Mouse (Mus musculus) thymus, adult 18-20 months (tissue): ENCODE data around the gene Sh3pxd2a.
A peak's percentile ranks its signal among the peaks of the same experiment; 100 is the strongest.

Experiments used
- DNase-seq, 2 experiments: peaks; one replicate each; pipeline ENCODE4 v3.0.0; 2022; ENCODE audit warnings: mixed read lengths in 2 of 2

Gene Sh3pxd2a

GRCm38 (mm10) chr19:47367271-47367879, 96.8 kb downstream of the Sh3pxd2a start:
- DNase-seq: no peak

GRCm38 (mm10) chr19:47366576-47366975, 97.6 kb downstream of the Sh3pxd2a start:
- DNase-seq: no peak

GRCm38 (mm10) chr19:47363086-47363668, 101.0 kb downstream of the Sh3pxd2a start:
- no peak for DNase-seq

DNA sequence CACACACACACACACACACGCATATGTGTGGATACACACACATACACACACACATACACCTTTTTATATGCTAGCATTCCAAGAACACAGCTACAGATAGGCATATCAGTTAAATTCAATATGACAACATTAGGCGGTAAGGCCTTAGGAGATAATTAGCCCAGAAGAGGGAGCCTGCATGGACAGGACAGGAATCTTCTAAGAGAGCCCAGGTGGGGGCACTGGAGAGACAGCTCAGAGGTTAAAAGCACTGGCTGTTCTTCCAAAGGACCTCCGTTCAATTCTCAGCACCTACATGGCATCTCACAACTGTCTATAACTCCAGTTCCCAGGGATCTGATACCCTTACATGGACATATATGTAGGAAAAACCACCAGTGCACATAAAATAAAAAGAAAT, 103.3 kb downstream of the Sh3pxd2a start:
- no peak for DNase-seq

- DNase-seq: no peak
These were observed 104.2 kb downstream of the Sh3pxd2a start for GRCm38 (mm10) chr19:47360017-47360416.

GRCm38 (mm10) chr19:47359166-47359931, 104.9 kb downstream of the Sh3pxd2a start:
- DNase-seq: peak in 1 of 2 experiments; percentile 23

DNA sequence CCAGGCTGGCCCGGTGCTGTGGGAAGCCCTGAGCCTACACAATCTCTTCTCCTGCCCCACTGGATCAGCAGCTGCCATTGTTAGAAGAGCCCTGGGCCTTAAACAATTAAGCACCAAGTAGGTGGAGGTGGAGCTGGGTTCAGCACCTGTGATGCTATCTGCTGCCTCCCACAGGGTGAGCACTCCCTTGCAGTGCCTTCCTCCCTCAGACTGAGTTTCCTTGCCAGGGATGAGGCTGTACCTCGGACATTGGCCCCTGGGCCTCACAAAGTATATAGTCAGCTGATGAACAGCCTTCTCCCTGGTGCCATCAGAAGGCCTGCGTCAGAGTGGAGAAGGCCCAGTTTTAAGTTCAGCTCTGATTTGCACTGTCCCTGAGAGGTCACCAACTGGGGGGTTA, 106.9 kb downstream of the Sh3pxd2a start:
- no peak for DNase-seq

- peak; percentile 29 to 48 for DNase-seq
These were observed 107.9 kb downstream of the Sh3pxd2a start for GRCm38 (mm10) chr19:47356188-47356857.

DNA sequence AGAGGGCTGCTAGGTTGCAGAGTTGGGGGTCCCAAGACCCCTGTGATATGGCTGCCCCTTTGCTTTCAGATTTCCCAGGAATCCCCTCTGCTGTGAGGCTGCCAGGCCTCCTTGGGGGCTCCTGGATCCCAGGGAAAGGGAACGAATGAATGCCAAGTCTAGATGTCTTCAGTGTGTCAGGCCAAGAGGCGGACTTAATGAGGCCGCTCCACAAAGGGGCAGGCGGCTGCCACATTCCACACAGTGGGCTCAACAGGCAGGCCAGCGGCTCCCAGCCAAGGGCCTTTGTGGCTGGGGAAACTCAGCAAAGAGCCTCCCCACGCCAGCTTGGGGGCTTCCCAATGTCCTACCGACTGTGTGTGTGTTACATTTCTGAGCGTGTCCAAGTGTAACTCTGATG, 109.7 kb downstream of the Sh3pxd2a start:
- DNase-seq: no peak

- no peak for DNase-seq
These were observed 115.2 kb downstream of the Sh3pxd2a start for GRCm38 (mm10) chr19:47349043-47349442.

- DNase-seq: no peak
These were observed 115.7 kb downstream of the Sh3pxd2a start for GRCm38 (mm10) chr19:47348395-47349016.

DNA sequence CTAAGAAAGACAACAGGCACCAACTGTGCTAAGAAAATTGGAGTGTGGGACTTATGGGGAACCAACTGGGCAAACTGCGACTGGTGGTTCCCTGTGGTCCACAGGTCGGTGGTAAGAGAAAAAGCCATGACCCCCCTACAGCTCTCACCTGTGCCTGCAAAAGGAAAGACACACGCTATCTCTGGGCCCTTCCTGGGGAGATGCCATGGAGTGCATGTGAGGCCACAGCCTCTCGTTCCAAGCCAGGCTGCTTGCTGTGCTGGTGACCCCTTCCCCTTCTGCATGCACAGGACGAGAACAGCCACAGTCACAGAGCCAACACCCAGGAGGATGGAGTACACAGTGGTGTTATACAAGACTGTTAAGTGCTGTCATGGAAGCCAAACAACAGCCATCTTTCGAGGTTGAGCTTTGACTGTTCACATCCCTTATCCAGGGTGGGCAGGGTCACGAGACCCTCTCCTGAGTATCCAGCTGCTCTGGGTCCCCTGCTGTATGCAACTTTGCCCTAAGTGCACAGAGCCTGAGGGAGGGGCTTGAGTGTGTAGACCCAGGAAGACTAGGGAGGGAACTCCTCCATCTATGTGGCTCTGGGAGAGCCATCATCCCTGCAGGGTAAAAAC, 117.1 kb downstream of the Sh3pxd2a start:
- no peak for DNase-seq

DNA sequence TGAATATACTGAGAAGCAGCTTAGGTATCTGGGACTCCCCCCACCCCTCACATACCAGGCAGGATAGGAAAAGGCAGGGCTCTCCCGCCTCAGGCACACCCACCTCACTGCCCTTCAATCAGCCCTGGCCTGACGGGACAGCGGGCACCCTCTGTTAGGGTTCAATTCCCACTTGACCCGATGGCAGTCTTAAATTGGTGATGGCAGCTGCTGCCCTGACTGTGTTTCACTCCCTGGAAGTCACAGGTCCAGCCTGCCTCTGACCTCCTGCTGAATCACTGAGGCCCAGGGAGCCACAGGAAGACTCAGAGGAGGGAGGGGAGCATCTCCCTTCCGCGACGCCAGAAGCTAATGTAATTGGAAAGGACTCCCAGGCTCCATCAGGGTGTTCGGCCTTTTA, 117.6 kb downstream of the Sh3pxd2a start:
- no peak for DNase-seq

DNA sequence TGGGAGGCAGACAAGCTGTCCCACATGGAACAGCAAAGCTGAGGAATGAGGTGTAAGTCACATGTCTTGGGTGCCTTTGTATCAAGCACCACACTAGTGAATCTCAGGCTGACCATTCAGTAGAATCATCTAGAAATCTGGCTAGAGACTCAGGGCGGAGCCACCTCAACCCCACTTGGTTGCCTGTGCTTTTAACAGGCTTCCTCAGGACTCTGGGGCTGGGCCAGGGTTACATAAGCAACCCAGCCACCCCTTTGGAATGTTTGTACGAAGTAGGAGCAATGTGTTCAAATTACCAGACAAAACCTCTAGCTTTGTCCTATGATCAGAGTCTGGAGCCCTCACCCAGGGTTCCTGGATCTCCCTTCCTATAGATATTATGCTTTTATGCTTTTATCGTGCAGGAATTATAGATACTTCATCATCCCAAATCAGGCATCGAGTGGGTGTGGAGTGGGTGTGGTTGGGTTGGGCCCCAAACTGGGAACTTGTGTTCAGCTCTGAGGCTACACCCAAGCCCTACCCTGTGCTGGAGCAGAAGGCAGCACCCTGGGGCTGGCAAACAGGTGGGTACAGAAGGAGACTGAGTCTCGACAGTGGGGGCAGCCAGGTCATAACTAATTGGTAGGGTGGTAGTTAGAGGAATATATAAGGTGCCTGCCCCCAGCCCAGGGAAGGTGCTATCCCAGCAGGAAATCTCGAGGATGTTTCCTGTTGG, 118.2 kb downstream of the Sh3pxd2a start:
- no peak for DNase-seq

- no peak for DNase-seq
These were observed 120.8 kb downstream of the Sh3pxd2a start for GRCm38 (mm10) chr19:47343422-47343821.

GRCm38 (mm10) chr19:47339165-47339564, 125.0 kb downstream of the Sh3pxd2a start:
- DNase-seq: peak; percentile 22 to 41

GRCm38 (mm10) chr19:47338396-47339164, 125.6 kb downstream of the Sh3pxd2a start:
- no peak for DNase-seq

- peak; percentile 55 to 61 for DNase-seq
These were observed 126.5 kb downstream of the Sh3pxd2a start for GRCm38 (mm10) chr19:47337743-47338142.

DNA sequence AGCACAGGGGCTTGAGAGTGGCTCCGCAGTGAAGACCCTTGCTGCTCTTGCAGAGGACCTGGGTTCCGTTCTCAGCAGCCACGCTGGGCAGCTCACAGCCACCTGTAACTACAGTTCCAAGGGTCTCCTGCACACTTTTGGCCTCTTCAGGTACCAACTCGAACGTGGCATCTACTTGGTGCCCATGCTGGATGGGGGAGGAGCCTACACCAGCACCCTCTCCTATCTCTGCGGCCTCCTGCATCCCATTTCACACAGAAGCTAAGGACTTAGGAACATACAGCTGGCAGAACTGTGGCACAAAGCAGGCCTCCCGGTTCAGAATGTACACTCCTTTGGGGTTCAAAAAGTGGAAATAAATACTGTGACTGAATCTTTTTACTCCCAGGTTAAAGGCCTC, 127.0 kb downstream of the Sh3pxd2a start:
- DNase-seq: no peak

- no peak for DNase-seq
These were observed 128.9 kb downstream of the Sh3pxd2a start for GRCm38 (mm10) chr19:47335262-47335661.

GRCm38 (mm10) chr19:47334713-47335112, 129.5 kb downstream of the Sh3pxd2a start:
- no peak for DNase-seq
